Mouse (Mus musculus) frontal cortex, postnatal 36 days (tissue): ENCODE data around the gene Anp32a.
A peak's percentile ranks its signal among the peaks of the same experiment; 100 is the strongest.

Experiments
- DNase-seq, 2 experiments: peaks; one replicate each; pipeline ENCODE4 v3.0.0; 2022; ENCODE audit warnings: low spot score in 2 of 2

Anp32a gene

DNA sequence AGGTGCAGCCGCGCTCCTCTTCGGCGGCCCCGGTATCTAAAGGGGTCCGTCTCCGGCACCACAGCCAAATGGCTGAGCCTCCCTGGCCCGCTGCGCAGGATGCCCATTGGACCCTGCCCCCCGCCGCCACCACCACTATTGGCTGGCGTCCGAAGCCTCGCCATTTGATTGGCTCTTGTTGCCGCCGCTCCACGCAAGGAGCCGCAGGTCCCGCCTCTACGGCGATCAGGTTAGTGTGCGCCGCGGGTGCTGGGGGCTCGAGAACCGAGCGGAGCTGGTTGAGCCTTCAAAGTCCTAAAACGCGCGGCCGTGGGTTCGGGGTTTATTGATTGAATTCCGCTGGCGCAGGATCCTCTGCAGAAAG lies at the start of gene Anp32a:
Gene Anp32a (plus strand): TSS at position 171 of the 364 bp plus-strand sequence.
- peak; percentile 99 for DNase-seq

DNA sequence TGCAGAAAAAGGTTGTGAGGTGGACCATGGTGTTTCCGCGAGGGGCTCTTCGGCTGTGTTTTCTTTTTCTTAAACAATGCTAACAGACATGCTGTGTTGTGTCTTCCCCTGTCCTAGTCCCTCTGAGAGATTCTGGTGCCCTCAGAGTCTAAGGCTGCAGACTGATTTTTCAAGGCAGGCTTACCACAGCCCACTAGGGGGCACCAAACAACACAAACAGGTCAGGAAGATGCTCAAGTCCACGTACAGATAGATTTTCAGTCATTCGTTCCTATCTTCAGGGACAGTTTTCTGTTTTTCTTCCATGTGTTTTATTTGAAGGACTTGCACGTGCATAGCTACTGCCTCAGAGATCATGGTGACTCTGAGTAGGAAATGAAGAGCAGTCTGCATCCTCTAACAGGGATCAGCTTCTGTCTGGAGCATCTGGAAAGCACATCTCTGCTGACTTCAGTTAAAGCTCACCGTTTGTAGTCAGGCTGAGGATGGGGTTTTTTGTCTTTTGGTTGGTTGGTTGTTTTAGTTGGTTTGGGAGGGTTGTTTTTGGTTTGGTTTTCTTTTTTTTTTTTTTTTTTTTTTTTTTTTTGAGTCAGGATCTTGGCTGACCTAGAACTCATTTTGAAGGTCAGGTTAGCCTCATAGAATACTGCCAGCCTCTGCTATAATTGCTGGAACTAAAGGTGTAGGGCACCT lies 45.9 kb upstream of the Anp32a start:
- peak; percentile 80 to 87 for DNase-seq

DNA sequence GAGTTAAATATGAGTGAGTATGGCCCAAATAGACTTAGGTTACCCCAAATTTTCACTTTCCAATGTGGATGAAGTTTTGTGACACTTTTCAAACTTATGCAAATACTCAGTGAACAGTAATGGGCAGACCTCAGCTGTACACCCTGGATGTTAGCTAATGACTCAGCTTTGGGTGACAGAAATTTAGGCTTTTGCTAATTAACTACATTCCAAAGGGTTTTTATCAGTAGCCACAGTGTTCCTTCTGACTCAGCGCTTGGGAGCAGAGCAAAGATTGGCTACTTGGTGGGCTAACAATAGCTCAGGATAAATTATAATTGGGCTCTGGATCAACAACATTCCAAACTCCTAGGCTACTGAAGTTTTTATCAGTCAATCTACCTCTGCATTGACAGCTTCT lies 44.2 kb upstream of the Anp32a start:
- no peak for DNase-seq

DNA sequence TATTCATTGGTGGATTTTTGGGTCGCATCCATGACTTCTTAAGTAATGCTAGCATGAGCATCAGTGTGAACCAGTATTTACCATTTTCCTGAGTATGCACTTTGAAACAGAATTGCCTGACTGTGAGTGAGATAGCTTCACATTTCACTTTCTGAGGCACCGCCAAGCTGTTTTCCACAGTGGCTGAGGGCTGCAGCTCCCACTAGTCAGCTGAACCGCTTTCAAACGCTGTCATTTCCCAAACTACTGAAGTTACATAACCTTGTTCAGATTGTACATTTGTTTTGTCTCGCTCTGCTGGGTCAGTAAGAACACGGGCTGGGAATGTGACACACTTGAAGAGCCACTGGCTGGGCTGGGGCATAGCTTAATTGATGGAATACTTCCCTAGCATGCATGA lies 25.5 kb upstream of the Anp32a start:
- DNase-seq, result peak; percentile 28 to 35

DNA sequence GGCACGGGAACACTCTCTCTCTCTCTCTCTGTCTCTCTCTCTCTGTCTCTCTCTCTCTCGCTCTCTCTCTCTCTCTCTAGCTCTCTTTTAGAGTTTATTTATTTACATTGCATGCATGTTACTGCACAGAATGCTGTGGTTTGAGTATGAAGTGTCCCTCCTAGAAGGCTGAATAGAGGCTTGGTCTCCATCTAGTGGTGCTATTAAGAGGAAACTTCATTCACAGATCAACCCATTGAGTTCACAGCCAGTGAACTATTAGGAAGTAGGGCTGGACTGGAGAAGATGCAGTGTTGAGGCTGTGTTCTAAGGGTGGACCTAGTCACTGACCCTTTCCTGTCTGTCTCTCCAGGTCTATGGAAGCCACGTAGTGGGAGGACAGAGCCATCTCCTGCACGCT lies 22.4 kb upstream of the Anp32a start:
- no peak for DNase-seq

DNA sequence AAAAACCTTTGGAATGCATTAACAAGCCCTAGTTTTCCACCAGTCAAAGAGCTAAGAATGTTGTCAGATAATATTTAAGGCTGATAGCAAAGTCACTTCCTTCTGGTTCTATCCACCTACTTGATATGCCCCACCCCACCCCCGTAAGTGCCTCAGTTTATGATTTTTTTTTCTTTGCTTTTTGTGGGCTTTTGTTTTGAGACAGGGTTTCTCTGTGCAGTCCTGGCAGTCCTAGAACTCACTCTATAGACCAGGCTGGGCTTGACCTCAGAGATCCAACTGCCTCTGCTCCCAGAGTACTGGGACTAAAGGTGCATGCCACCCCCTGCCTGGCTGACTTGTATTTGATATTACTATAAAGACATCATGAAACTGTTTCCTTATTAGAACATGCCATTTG lies 17.3 kb upstream of the Anp32a start:
- DNase-seq, result no peak

DNA sequence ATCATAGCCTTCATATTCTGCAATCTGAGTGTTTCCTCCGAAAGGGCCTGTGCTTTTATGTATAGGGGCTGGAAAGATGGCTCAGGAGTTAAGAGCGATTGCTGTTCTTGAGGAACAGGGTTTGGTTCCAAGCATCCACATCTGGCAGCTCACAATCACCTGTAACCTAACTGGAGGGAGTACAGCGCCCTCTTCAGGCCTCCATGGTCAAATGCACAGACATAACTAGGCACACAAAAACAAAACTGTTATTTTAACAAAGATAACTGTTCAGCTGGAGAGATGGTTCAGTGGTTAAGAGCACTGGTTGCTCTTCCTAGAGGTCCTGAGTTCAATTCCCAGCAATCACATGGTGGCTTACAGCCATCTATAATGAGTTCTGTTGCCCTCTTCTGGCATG lies 15.1 kb upstream of the Anp32a start:
- no peak for DNase-seq

DNA sequence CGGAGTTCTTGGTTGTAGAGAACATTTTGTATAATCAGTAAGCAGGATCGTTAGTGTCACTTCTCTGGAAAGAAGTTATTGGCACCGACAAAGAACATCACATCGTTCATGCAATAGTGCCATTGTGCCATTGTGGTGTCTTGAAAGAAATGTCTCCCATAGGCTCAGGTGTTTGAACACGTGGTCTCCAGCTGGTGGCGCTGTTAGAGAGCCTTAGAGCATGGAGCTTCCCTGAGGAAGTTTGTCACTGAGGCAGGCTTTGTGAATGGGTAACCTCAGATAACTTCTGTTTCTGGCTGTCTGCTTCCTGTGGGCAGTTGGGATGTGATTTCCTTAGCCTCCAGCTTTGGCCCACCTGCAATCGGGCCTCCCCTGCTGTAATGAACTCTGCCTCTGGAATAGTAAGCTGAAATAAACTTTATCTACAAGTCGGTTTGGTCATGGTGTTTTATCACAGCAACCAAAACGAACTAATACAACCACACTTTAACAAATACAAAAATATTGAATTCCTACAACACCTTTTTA lies 6.7 kb upstream of the Anp32a start:
- no peak for DNase-seq

DNA sequence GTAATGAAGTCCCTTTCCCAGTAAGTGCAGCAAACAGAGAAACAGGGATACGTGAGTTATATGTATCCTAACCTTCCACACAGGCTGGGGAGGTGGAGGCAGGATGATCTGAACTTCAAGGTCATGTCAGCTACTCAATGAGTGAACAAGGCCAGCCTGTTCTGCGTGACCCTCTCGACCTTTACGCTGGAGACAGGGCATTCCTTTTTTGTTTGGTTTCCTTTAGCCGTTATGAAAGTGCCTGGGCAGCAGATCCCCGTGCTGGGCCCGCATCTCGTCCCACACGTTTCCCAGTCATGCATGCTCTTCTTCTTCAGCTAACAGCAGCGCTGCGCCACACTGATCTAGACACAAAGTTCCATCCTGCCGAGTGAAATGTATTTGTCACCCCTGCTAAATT lies 5.7 kb upstream of the Anp32a start:
- no peak for DNase-seq

DNA sequence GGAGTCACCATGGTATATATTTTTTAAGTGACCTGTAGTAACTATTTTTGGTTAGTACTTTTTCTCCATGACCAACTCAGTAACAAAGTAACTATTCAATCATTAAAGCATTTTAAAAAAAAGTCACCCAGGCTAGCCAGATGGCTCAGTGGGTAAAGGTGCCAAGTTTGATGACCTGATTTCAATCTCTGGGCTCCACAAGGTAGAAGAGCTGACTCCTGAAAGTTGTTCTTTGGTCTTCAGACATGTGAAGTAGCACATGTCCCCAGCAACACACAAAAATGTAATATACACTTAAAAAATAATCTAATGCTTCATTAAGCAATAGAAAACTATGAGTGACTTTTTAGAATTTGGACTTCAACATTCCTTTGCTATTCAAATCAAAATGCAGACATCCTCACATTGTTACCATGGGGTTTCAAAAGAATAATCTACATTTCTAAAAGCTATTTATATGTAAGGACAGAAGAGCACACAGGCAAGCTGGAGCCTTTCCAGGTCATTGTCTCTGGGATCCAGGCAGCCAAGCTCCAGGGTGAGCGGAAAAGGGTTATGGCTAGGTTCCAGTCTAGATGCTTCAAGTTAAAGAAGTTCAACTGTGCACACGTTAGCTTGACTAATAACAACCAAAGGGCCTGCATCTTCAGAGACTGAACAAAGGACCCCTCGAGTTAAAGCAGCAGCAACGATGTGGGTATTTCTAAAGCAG lies 3.0 kb upstream of the Anp32a start:
- no peak for DNase-seq

DNA sequence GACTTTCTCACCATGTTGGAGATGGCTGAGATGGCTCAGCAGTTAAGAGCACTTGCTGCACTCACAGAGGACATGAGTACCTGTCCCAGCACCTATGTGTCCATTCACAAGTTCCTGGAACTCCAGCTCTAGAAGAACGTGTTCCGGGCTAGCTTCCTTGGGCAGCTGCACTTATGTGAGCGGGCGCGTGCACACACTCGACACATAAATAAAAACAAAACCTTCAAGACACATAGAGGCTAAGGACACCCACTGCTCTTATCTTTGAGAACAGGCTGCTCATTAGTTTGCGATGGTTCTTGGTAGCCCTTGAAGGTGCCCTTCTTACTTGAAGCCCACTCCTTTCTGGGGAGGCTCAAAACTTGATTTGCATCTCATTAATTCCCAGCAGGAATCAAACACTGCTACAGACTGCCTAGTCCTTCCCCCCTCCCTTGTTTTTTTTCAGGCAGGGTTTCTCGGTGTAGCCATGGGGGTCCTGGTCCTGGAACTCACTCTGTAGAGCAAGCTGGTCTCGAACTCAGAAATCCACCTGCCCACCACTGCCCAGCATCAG lies 2.4 kb upstream of the Anp32a start:
- DNase-seq, result no peak

DNA sequence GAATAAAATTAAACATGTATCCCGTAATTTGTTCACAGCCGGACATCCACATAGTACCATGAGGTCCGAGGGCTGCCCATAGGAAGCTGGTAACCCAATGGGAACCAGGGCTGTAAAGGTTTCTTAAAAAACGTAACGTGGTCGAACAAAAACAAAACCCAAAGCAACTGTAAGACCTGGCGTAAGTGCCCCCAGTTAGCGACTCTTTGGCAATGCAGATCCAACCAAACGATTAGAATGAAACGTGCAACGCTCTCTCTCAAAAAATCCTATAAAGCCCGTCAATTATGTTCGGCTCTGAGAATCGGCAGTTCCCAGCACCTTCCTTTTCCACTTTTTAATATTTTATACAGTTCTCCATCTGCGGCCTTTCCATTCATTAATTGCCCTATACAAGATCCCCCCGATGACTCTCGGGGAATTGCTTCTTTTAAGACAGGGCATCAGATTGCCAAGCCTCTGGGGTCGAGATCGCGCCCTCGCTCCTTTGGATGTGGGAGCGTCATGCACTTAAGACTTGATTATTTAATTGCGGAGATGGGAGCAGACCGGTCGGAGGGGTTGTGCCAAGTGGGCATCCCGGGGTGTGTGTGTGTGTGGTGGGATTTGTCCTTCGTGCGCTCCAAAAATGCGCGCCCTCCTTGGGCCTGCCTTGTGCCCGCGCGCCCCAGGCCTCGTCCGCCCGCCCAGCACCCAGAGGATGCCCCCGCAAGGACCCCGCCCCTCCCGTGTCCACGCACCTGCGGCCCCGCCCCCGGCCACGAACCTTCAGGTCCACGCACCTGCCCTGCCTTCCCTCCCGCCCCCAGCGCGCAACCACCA lies 581 bp upstream of the Anp32a start:
- no peak for DNase-seq

DNA sequence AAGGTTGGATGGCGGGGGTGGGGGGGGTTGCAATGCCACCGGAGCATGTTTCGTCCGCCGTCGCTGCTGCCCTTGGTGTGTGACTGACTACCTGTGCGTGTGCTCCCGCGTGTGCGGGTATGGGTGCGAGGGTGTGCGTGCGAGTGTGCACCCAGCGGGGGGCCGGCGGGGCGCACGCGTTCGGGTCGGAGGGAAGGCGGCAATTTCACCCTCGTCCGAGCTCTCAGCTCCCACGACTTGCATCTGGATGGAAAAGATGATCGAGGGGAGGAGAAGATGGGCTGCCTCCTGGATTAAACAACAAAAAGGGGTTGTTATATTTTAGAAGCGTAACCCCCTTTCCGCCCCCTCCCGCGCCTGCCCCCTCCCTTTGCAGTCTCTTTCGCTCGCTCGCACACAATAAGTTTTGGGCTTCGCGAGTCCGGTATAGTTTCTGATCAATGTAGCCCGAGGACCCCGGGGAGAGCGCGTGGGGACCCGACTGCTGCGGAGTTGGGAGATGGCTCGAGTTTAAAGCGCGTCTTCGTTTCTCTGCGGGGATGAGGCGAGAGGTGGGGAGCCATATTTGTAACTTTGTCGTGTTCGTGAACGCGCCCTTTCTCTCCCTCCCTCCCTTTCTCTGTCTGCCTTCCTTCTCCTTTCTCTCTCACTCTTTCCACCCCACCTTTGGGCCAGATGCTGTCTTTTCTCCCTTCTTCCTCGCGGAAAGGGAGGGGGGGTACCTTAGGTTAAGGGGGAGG lies 778 bp downstream of the Anp32a start:
- no peak for DNase-seq

DNA sequence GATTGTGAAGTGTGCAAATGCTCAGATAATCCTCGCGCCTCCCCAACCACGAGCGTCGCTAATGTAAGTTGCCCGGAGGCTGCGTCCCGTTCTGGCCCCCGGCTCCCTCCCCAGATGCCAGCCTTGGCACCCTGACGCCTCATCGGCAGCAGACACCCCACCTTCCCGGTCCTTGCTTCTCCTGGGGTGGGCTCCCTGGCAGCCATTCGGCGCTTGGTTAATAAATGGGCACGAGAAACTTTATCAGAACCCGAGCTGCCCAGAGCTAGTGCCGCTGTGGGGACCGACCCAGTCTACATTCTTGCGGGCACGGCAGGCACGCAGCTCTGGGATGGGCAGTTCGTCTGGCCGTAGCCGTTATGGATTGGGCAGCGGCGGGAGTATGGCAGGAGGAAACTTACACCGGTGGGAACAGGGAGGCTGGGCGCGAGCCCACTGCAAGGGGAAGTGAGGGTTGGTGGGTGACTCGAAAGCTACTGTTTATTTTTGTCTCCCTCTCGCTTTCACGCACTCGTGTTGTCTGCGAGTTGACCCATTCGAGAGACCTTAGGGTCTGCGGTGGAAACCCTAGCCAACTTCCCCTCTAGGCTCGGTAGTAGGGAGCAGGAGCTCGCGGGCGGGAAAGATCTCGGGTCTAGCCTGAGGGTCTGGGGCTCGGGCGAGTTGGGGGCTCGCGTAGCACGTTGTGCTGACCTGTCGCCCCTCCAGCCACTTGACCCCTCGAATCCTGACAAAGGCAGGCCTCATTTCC lies 1.5 kb downstream of the Anp32a start:
- DNase-seq, result peak; percentile 58 to 64

DNA sequence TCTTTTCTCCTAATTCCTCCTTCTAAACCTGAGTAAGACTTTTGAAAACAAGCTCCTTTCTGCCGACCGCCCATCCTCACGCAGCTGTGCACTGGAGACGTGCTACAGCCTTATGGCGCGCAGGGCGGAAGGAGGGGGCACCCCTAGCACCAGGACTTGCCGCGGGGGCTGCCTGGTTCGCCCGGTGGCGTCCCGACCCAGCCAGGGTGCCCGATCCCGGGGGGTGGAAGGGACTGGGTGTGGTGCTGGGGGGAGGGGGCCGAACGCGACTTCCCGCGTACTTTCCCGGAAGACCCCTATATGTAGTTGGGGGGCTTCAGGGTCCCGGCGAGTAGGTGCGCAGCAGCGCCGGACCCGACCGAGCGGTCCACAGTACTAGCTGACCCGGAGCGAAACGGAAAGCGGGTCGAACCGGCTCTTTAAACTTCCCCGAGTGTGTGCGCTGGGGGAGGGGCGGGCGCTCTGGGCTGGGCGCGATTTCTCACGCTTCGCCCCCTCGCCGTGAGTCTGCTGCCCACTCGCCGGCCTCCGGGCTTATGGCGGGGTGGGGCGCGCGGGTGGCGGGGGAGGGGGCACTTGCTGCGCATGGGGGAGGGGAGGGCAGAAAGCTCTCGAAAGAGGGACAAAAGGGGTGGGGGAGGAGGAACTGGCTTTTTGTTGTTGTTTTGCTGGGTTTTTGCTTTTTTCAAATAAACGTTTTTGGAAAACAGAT lies 2.3 kb downstream of the Anp32a start:
- DNase-seq, result peak; percentile 68 to 73

DNA sequence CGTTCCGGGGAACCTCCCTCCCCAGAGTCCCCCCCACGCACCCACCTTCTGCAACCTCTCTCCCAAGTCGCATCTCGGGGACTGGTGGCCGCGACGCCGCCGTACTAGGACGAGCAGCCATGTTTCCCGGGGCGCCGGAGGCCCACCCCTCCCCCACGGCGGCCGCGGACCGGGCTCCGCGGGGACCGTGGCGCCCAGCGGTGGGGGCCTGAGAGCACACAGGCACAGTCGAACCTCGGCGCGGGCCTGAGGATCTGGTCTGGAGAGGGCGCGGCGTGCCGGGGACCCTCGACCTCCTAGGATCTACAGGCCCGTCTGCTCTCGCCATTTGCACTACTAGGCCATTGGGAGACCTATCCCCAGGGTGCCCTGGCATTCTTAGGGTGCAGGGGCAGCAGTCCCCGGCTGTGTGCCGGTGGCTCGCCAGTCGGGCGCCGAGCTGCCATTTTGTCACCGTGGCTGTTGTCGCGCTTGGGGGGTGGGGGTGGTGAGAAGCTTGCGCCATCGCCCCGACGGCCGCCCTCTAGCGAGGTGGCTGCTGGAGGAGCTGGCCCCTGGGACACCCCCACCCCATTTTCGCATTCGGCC lies 2.9 kb downstream of the Anp32a start:
- peak; percentile 66 to 68 for DNase-seq

DNA sequence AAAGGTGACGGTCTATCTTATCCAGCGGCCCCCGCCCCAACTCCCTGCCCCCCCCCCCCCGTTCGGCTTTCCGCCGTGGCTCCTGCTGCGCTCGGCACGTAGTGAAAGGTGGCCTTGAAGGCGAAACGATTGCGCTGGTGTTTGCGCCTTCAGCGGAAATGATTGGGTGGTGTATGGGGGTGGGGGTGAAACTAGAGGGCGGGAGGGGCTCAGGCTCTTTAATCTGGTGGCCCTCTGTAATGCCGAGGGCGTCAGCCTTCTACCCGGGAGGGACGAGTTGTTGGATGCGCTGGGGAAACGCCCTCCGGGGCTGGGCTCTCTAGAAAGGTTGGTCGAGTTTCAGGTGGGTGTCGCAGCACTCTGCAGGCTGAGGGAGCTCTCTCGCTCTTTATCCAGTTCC lies 3.5 kb downstream of the Anp32a start:
- DNase-seq, result peak in 1 of 2 experiments; percentile 57

DNA sequence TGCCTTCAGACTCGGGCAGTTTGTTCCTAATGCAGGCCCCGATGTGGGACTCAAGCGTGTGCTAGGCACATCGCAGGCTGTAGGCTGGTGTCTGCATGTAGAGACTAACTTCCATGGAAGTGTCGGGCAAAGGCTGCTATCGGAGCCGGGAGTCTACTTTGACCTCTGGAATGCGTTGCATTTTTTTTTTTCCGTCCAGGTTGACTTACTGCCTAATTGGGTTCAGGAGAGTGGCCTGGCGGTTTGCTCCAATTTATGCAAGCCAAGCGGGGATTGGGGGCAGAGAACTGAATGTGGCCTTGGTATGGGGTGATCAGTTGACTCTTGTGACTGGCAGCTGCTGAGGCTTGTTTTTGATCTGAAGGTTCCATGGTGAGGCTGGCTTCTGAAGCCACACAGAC lies 4.0 kb downstream of the Anp32a start:
- DNase-seq, result no peak

DNA sequence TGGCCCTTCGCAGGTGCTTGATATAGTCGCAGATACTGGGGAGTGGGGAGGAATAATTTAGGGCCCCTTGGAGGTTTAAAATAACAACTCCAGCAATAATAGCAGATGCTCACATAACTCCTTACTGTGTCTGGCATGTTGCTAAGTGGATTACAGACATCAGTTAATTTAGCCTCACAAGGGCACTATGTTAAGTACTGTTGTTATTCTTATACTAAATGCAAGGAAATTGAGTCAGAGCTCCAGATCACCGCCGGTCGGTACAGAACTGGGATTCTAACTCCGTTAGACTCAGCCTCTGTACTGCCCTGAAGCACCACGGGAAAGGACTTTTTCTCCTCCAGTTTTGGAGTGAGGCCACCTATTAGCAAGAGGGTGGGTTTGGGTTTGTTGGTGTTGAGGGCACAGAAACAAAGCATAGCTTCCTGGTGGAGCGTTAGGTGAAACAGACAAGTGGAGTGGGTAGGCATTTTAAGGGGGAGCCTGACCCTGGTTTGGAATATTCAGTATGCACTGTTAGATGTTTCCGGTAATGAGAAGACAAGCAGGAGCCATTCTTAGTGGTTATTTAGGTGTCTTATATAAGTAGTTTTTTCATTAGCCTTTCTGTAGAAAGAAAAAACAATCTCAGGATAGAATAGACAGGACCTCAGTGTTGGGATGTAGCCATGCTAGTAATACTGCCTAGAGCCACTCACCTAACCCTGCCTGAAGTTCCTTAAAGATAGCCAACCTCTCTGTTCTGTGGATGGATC lies 4.7 kb downstream of the Anp32a start:
- DNase-seq, result no peak
